Mouse (Mus musculus) heart, embryonic 10.5 days (tissue): ENCODE measurements at regions not wholly inside any gene's neighbourhood (a gene's known extent, or its start where the extent isn't known, plus 50 kb on each side); places are given as distances from the start of the nearest gene placed in this dataset.

Source experiments
- DNase-seq: peaks from one replicate; pipeline ENCODE4 v3.0.0-alpha.2; 2017; ENCODE audit warnings: low spot score
- H3K27ac ChIP-seq: fragments of 300-500 bp; sonication (generic); 2 replicates; pipeline ENCODE4 v1.5.1; 2016; ENCODE audit warnings: mild to moderate bottlenecking
- H3K27me3 ChIP-seq: fragments of 300-500 bp; sonication (generic); 2 replicates; pipeline ENCODE4 v1.6.1; 2016; ENCODE audit warnings: mild to moderate bottlenecking; ENCODE audit not compliant: poor library complexity, insufficient read depth, severe bottlenecking
- H3K36me3 ChIP-seq: fragments of 300-500 bp; sonication (generic); 2 replicates; pipeline ENCODE4 v1.6.1; 2016; ENCODE audit warnings: mild to moderate bottlenecking, moderate library complexity
- H3K4me1 ChIP-seq: fragments of 300-500 bp; sonication (generic); 2 replicates; pipeline ENCODE4 v1.6.1; 2016; ENCODE audit warnings: mild to moderate bottlenecking
- H3K4me3 ChIP-seq: fragments of 300-500 bp; sonication (generic); 2 replicates; pipeline ENCODE4 v1.5.1; 2016; ENCODE audit warnings: mild to moderate bottlenecking, moderate library complexity
- H3K9me3 ChIP-seq: fragments of 300-500 bp; sonication (generic); 2 replicates; pipeline ENCODE4 v1.6.1; 2016; ENCODE audit warnings: mild to moderate bottlenecking, moderate library complexity
- WGBS: fragments of 180-500 bp; shearing (Covaris S2); methylation state at CpG from one replicate; pipeline ENCODE4 v1.1.7; 2016; 5-methylcytosine and 5-hydroxymethylcytosine counted together

- Histone ChIP-seq H3K4me3 (no peak overlapping the region), H3K27me3 (no peaks in the 10 kb centered on the region), H3K36me3 (no peaks in the 10 kb centered on the region), H3K9me3 (no peaks in the 10 kb centered on the region), H3K4me1 (no peaks in the 10 kb centered on the region), H3K27ac (no peak overlapping the region)
- 59% methylated on average over 4 of the region's 4 CpGs for WGBS
- no peak for DNase-seq
These were observed 1443.9 kb downstream of the Gsdmc2 start for GRCm38 (mm10) chr15:62400984-62401609.

GRCm38 (mm10) chr15:62399381-62399780 is 1445.6 kb downstream of the Gsdmc2 start:
- H3K27me3 ChIP-seq = no peaks in the 10 kb centered on the region
- H3K4me3 ChIP-seq = no peak overlapping the region
- H3K4me1 ChIP-seq = no peaks in the 10 kb centered on the region
- H3K36me3 ChIP-seq = no peaks in the 10 kb centered on the region
- H3K9me3 ChIP-seq = no peaks in the 10 kb centered on the region
- WGBS = 57% methylated on average over 1 of the region's 1 CpGs
- no peak for DNase-seq
- no peak overlapping the region for H3K27ac ChIP-seq

- Histone ChIP-seq H3K27me3 (no peaks in the 10 kb centered on the region), H3K9me3 (no peaks in the 10 kb centered on the region), H3K36me3 (no peaks in the 10 kb centered on the region), H3K4me3 (no peak overlapping the region), H3K27ac (no peak overlapping the region), H3K4me1 (no peaks in the 10 kb centered on the region)
- WGBS = 66% methylated on average over 7 of the region's 7 CpGs
- no peak for DNase-seq
These were observed 1448.0 kb downstream of the Gsdmc2 start for GRCm38 (mm10) chr15:62397009-62397408.

- Histone ChIP-seq H3K27me3 (no peaks in the 10 kb centered on the region), H3K36me3 (no peaks in the 10 kb centered on the region), H3K4me1 (no peaks in the 10 kb centered on the region), H3K27ac (no peak overlapping the region), H3K4me3 (no peak overlapping the region), H3K9me3 (no peaks in the 10 kb centered on the region)
- DNase-seq = no peak
- 82% methylated on average over 2 of the region's 2 CpGs for WGBS
These were observed 1449.6 kb downstream of the Gsdmc2 start for GRCm38 (mm10) chr15:62395377-62395776.

GRCm38 (mm10) chr15:62393416-62393815 is 1451.6 kb downstream of the Gsdmc2 start:
- Histone ChIP-seq H3K27ac (no peak overlapping the region), H3K27me3 (no peaks in the 10 kb centered on the region), H3K9me3 (no peaks in the 10 kb centered on the region), H3K36me3 (no peaks in the 10 kb centered on the region), H3K4me3 (no peak overlapping the region), H3K4me1 (no peaks in the 10 kb centered on the region)
- no peak for DNase-seq
- WGBS = 86% methylated on average over 3 of the region's 3 CpGs

- Histone ChIP-seq H3K27ac (no peak overlapping the region), H3K9me3 (no peaks in the 10 kb centered on the region), H3K27me3 (no peaks in the 10 kb centered on the region), H3K36me3 (no peaks in the 10 kb centered on the region), H3K4me1 (no peaks in the 10 kb centered on the region), H3K4me3 (no peak overlapping the region)
- no peak for DNase-seq
- WGBS = 43% methylated on average over 1 of the region's 1 CpGs
These were observed 1452.1 kb downstream of the Gsdmc2 start for GRCm38 (mm10) chr15:62392839-62393238.

- 63% methylated on average over 3 of the region's 3 CpGs for WGBS
- no peaks in the 10 kb centered on the region for H3K27me3 ChIP-seq
- no peak overlapping the region for H3K4me3 ChIP-seq
These were observed 1452.6 kb downstream of the Gsdmc2 start for GRCm38 (mm10) chr15:62392381-62392780.

GRCm38 (mm10) chr15:62389431-62390105 is 1455.4 kb downstream of the Gsdmc2 start:
- Histone ChIP-seq H3K4me3 (no peak overlapping the region), H3K4me1 (no peaks in the 10 kb centered on the region), H3K27ac (no peak overlapping the region), H3K9me3 (no peaks in the 10 kb centered on the region), H3K36me3 (no peaks in the 10 kb centered on the region), H3K27me3 (no peaks in the 10 kb centered on the region)
- no peak for DNase-seq
- 94% methylated on average over 3 of the region's 3 CpGs for WGBS

More at GRCm38 (mm10) chr15:62392381-62392780, 1452.6 kb downstream of the Gsdmc2 start:
- Histone ChIP-seq H3K4me1 (no peaks in the 10 kb centered on the region), H3K27ac (no peak overlapping the region), H3K9me3 (no peaks in the 10 kb centered on the region), H3K36me3 (no peaks in the 10 kb centered on the region)
- no peak for DNase-seq

GRCm38 (mm10) chr15:62382233-62382632 is 1459.4 kb upstream of the A1bg start:
- no peaks in the 10 kb centered on the region for H3K27me3 ChIP-seq
- no peak for DNase-seq
- WGBS = 77% methylated on average over 2 of the region's 2 CpGs
- no peak overlapping the region for H3K27ac ChIP-seq
- no peaks in the 10 kb centered on the region for H3K4me1 ChIP-seq
- H3K36me3 ChIP-seq = no peaks in the 10 kb centered on the region
- H3K4me3 ChIP-seq = no peak overlapping the region
- 0 out of 2 replicates have a peak, but pooled peaks cover 3% of the 10 kb centered on the region for H3K9me3 ChIP-seq

- WGBS = 82% methylated on average over 3 of the region's 3 CpGs
- Histone ChIP-seq H3K36me3 (no peaks in the 10 kb centered on the region), H3K4me1 (no peaks in the 10 kb centered on the region), H3K27ac (no peak overlapping the region), H3K9me3 (no peaks in the 10 kb centered on the region), H3K4me3 (no peak overlapping the region), H3K27me3 (no peaks in the 10 kb centered on the region)
- DNase-seq = no peak
These were observed 1451.8 kb upstream of the A1bg start for GRCm38 (mm10) chr15:62374641-62375040.

GRCm38 (mm10) chr15:62361171-62361570 is 1438.4 kb upstream of the A1bg start:
- no peaks in the 10 kb centered on the region for H3K36me3 ChIP-seq
- H3K27me3 ChIP-seq = no peaks in the 10 kb centered on the region
- H3K4me3 ChIP-seq = no peak overlapping the region

GRCm38 (mm10) chr15:62358338-62359239 is 1435.8 kb upstream of the A1bg start:
- WGBS = 75% methylated on average over 8 of the region's 8 CpGs
- Histone ChIP-seq H3K4me3 (no peak overlapping the region), H3K27ac (no peak overlapping the region), H3K4me1 (no peaks in the 10 kb centered on the region), H3K9me3 (no peaks in the 10 kb centered on the region), H3K36me3 (no peaks in the 10 kb centered on the region), H3K27me3 (no peaks in the 10 kb centered on the region)
- no peak for DNase-seq

More at GRCm38 (mm10) chr15:62361171-62361570, 1438.4 kb upstream of the A1bg start:
- Histone ChIP-seq H3K4me1 (no peaks in the 10 kb centered on the region), H3K9me3 (no peaks in the 10 kb centered on the region), H3K27ac (no peak overlapping the region)
- no peak for DNase-seq

- H3K4me1 ChIP-seq = no peaks in the 10 kb centered on the region
- WGBS = 82% methylated on average over 4 of the region's 4 CpGs
- no peaks in the 10 kb centered on the region for H3K9me3 ChIP-seq
- H3K4me3 ChIP-seq = no peak overlapping the region
- no peaks in the 10 kb centered on the region for H3K27me3 ChIP-seq
- DNase-seq = no peak
- no peak overlapping the region for H3K27ac ChIP-seq
- H3K36me3 ChIP-seq = no peaks in the 10 kb centered on the region
These were observed 1431.0 kb upstream of the A1bg start for GRCm38 (mm10) chr15:62353786-62354185.
